Mouse (Mus musculus): Measurements from ENCODE around the gene Crhr1.

- TF ChIP-seq CTCF (IDR thresholded peaks at IDR 0.05; ENCODE audit: control insufficient read depth, insufficient read depth, low read length) (no peak), POLR2A (IDR thresholded peaks at IDR 0.05; ENCODE audit: borderline replicate concordance, control insufficient read depth, low read depth, low read length) (no peak)
Measured at GRCm38 (mm10) chr11:104132580-104133441, at the start of gene Crhr1.

Measured in bone marrow, adult 2 months (tissue).